Mouse (Mus musculus): Measurements from ENCODE around the gene Eef1a2. TPM values are rescaled to one million over a fixed set of nuclear protein-coding genes. Genes with fewer than 3 reads are reported as not detected.

Gene Eef1a2
- polyA plus RNA-seq, 1 experiment from 2014 or later: 7.7 TPM

DNA sequence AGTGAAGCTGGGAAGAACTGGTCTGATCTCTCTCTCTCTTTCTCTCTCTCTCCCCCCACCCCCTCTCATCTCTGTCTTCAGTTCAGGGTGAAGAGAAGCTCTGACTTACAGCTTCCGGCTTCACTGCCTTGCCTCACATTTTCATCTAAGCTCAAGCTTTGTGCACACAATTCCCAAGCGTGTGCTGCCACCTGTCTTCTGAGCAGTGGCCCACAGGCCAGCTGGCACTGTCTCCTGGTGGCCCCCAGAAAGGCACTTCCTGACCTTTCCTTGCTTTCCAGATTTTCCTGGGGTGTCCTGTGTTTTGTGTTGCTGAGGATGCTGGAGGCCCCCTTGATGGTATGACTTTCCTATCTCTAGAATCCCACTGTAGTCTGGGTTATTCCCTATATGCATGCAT, 52.7 kb downstream of the Eef1a2 start:
- Histone ChIP-seq H3K9ac (no peak overlapping the region), H3K27me3 (replicated peaks) (peaks cover 18% of the 10 kb centered on the region; the same call in 1 of the 2 replicates), H3K4me3 (no peak overlapping the region), H3K4me2 (no peak overlapping the region), H3K36me3 (no peaks in the 10 kb centered on the region), H3K4me1 (replicated peaks) (no peaks in the 10 kb centered on the region), H3K27ac (ENCODE audit: poor library complexity, severe bottlenecking) (no peak overlapping the region), H3K9me3 (replicated peaks) (no peaks in the 10 kb centered on the region)
- no peak for ATAC-seq (ENCODE audit: insufficient number of reproducible peaks, low FRiP score)
- 47% methylated on average over 2 of the region's 2 CpGs for WGBS

DNA sequence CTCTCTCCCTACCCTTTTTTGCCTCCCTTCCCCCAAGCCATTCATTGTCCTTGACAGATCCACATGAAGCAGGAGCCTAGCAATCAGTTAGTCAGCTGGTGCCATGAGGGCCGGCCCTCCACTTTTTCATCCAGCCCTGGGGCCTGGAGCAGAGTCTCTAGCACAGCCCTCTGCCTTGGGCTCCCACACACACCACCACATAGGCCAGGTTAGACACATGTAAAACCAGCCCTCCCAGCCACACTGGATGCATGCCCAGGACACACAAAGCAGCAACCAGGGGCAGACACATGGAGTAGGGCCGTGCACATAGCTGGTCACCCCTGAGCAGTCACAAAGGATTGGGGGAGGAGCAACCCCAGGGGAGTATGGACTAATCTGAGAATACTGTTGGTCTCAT, 54.7 kb downstream of the Eef1a2 start:
- no peak overlapping the region for H3K4me3 ChIP-seq
- H3K36me3 ChIP-seq: no peaks in the 10 kb centered on the region
- H3K4me1 ChIP-seq (replicated peaks): no peaks in the 10 kb centered on the region
- H3K4me2 ChIP-seq: no peak overlapping the region
- H3K9me3 ChIP-seq (replicated peaks): no peaks in the 10 kb centered on the region
- peaks cover 20% of the 10 kb centered on the region for H3K27me3 ChIP-seq (replicated peaks)
- H3K9ac ChIP-seq: no peak overlapping the region
- no peak overlapping the region for H3K27ac ChIP-seq (ENCODE audit: poor library complexity, severe bottlenecking)
- WGBS: 37% methylated on average over 2 of the region's 2 CpGs
- ATAC-seq (ENCODE audit: insufficient number of reproducible peaks, low FRiP score): no peak

DNA sequence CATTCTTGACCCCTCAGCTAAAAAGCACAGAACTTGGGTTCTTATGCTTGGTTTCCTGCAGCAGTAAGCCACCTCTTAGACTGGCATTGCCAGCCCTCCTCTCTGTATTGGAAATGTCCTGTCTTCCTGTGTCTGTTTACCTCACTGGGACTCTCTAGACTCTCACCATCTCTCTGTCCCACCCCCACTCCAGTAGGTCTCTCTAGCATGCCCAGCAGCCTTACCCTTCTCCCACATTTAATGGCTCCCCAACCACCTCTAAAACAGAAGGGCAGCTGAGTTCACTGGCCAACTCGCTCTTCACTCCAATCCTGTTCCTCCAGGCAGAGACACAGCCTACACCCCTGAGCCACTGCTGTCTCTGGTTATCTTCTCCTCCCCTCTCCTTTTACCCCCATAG, 55.2 kb downstream of the Eef1a2 start:
- Histone ChIP-seq H3K9me3 (replicated peaks) (no peaks in the 10 kb centered on the region), H3K36me3 (no peaks in the 10 kb centered on the region), H3K4me3 (no peak overlapping the region), H3K4me1 (replicated peaks) (no peaks in the 10 kb centered on the region), H3K4me2 (no peak overlapping the region), H3K9ac (no peak overlapping the region), H3K27me3 (replicated peaks) (peaks cover 25% of the 10 kb centered on the region), H3K27ac (ENCODE audit: poor library complexity, severe bottlenecking) (no peak overlapping the region)
- ATAC-seq (ENCODE audit: insufficient number of reproducible peaks, low FRiP score): no peak
- 81% methylated on average over 1 of the region's 1 CpGs for WGBS

DNA sequence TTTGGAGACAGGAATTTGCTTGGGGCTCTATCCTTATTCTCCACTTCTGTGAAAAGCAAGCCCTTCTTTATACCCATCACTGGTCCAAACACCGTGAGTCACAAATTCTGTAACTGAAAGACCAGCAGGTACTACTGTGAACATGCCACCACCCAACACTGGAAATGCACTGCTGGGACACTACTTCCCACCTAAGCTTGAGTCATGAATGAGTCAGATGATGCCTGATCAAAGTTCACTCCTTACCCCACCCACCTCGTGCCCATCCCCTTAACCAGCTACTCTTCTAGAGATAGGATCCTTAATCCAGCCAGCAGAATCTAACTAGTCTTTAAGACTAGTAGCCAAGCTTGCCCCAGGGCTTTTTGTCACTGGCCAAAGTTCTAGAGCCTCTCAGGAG, 56.7 kb downstream of the Eef1a2 start:
- no peaks in the 10 kb centered on the region for H3K4me1 ChIP-seq (replicated peaks)
- H3K27ac ChIP-seq (ENCODE audit: poor library complexity, severe bottlenecking): no peak overlapping the region
- WGBS: 81% methylated on average over 2 of the region's 2 CpGs
- H3K4me2 ChIP-seq: no peak overlapping the region
- no peak overlapping the region for H3K4me3 ChIP-seq
- no peaks in the 10 kb centered on the region for H3K36me3 ChIP-seq
- ATAC-seq (ENCODE audit: insufficient number of reproducible peaks, low FRiP score): no peak
- H3K27me3 ChIP-seq (replicated peaks): peaks cover 35% of the 10 kb centered on the region
- H3K9me3 ChIP-seq (replicated peaks): no peaks in the 10 kb centered on the region
- H3K9ac ChIP-seq: no peak overlapping the region

Other genes starting within 250 kb of the Eef1a2 start
- 44.9 and 47.0 TPM in 2 replicates for gene Ythdf1, start 236.1 kb downstream of the Eef1a2 start, polyA plus RNA-seq (2016; fragmentation: Nextera tagmentation; extraction: Ambion mirVana)
- gene Birc7, start 228.0 kb downstream of the Eef1a2 start, polyA plus RNA-seq (2016; fragmentation: Nextera tagmentation; extraction: Ambion mirVana): 0.32 and 0.46 TPM in 2 replicates
- 36.1 and 37.1 TPM in 2 replicates for gene Nkain4, start 202.3 kb downstream of the Eef1a2 start, polyA plus RNA-seq (2016; fragmentation: Nextera tagmentation; extraction: Ambion mirVana)
- gene Arfgap1, start 189.8 kb downstream of the Eef1a2 start, polyA plus RNA-seq (2016; fragmentation: Nextera tagmentation; extraction: Ambion mirVana): 87.0 and 88.0 TPM in 2 replicates
- 0.20 and 0.23 TPM in 2 replicates for gene Col20a1, start 170.5 kb downstream of the Eef1a2 start, polyA plus RNA-seq (2016; fragmentation: Nextera tagmentation; extraction: Ambion mirVana)
- 0.19 and 0.31 TPM in 2 replicates for gene Chrna4, start 113.5 kb downstream of the Eef1a2 start, polyA plus RNA-seq (2016; fragmentation: Nextera tagmentation; extraction: Ambion mirVana)
- gene Kcnq2, start 21.7 kb downstream of the Eef1a2 start, polyA plus RNA-seq (2016; fragmentation: Nextera tagmentation; extraction: Ambion mirVana): 0.11 TPM in 1 of 2 replicates, not detected in the other
- gene Ppdpf, start 30.2 kb upstream of the Eef1a2 start, polyA plus RNA-seq (2016; fragmentation: Nextera tagmentation; extraction: Ambion mirVana): 174 and 175 TPM in 2 replicates
- gene Ptk6, start 45.8 kb upstream of the Eef1a2 start, polyA plus RNA-seq (2016; fragmentation: Nextera tagmentation; extraction: Ambion mirVana): not detected in 2 replicates
- 0.23 and 0.32 TPM in 2 replicates for gene Srms, start 56.2 kb upstream of the Eef1a2 start, polyA plus RNA-seq (2016; fragmentation: Nextera tagmentation; extraction: Ambion mirVana)
- not detected in 2 replicates for gene Fndc11, start 63.0 kb upstream of the Eef1a2 start, polyA plus RNA-seq (2016; fragmentation: Nextera tagmentation; extraction: Ambion mirVana)
- gene Helz2, start 85.0 kb upstream of the Eef1a2 start, polyA plus RNA-seq (2016; fragmentation: Nextera tagmentation; extraction: Ambion mirVana): 1.7 and 1.9 TPM in 2 replicates
- gene Gmeb2, start 131.0 kb upstream of the Eef1a2 start, polyA plus RNA-seq (2016; fragmentation: Nextera tagmentation; extraction: Ambion mirVana): 10.3 and 10.7 TPM in 2 replicates
- gene Stmn3, start 157.5 kb upstream of the Eef1a2 start, polyA plus RNA-seq (2016; fragmentation: Nextera tagmentation; extraction: Ambion mirVana): 0.45 and 0.80 TPM in 2 replicates
- gene Rtel1, start 162.7 kb upstream of the Eef1a2 start, polyA plus RNA-seq (2016; fragmentation: Nextera tagmentation; extraction: Ambion mirVana): 29.0 and 30.0 TPM in 2 replicates
- 33.8 and 33.9 TPM in 2 replicates for gene Zgpat, start 207.9 kb upstream of the Eef1a2 start, polyA plus RNA-seq (2016; fragmentation: Nextera tagmentation; extraction: Ambion mirVana)
- 50.0 and 54.1 TPM in 2 replicates for gene Arfrp1, start 208.4 kb upstream of the Eef1a2 start, polyA plus RNA-seq (2016; fragmentation: Nextera tagmentation; extraction: Ambion mirVana)
- gene Lime1, start 223.1 kb upstream of the Eef1a2 start, polyA plus RNA-seq (2016; fragmentation: Nextera tagmentation; extraction: Ambion mirVana): 16.2 and 16.9 TPM in 2 replicates